Mouse (Mus musculus): Measurements from ENCODE around the gene Kmt5a. TPM values are rescaled to one million over a fixed set of nuclear protein-coding genes. Genes with fewer than 3 reads are reported as not detected.

The Kmt5a gene
- polyA plus RNA-seq (2015; fragmentation: Nextera tagmentation; extraction: Ambion mirVana), result 18.0 and 20.6 TPM in 2 replicates

- peak within 1 kb of the TSS; percentile 76 for H3K9ac ChIP-seq
- H3K27me3 ChIP-seq, result no peaks in the 10 kb centered on the region; the same call in 1 of the 2 replicates
- H3K4me3 ChIP-seq, result peak within 1 kb of the TSS; percentile 71
- 1% methylated on average over 34 of the region's 34 CpGs for WGBS
- H3K27ac ChIP-seq, result peak within 1 kb of the TSS; percentile 83
- peak; percentile 98 for ATAC-seq (ENCODE audit: low FRiP score)
- H3K36me3 ChIP-seq, result no peaks in the 10 kb centered on the region
- H3K4me2 ChIP-seq, result peak within 1 kb of the TSS; percentile 99
- H3K9me3 ChIP-seq, result no peaks in the 10 kb centered on the region
- H3K4me1 ChIP-seq (replicated peaks), result peaks cover 18% of the 10 kb centered on the region
These were observed at the start of gene Kmt5a for GRCm38 (mm10) chr5:124439447-124440093. Gene Kmt5a, plus strand, starts transcription at chr5:124439930.

GRCm38 (mm10) chr5:124392412-124392811, 47.3 kb upstream of the Kmt5a start:
- 97% methylated on average over 4 of the region's 4 CpGs for WGBS
- peaks cover 82% of the 10 kb centered on the region for H3K36me3 ChIP-seq
- H3K4me1 ChIP-seq (replicated peaks), result no peaks in the 10 kb centered on the region
- no peak overlapping the region for H3K4me3 ChIP-seq
- no peak overlapping the region for H3K9ac ChIP-seq
- H3K9me3 ChIP-seq, result no peaks in the 10 kb centered on the region
- no peak overlapping the region for H3K4me2 ChIP-seq
- H3K27me3 ChIP-seq, result no peaks in the 10 kb centered on the region
- ATAC-seq (ENCODE audit: low FRiP score), result no peak
- no peak overlapping the region for H3K27ac ChIP-seq

DNA sequence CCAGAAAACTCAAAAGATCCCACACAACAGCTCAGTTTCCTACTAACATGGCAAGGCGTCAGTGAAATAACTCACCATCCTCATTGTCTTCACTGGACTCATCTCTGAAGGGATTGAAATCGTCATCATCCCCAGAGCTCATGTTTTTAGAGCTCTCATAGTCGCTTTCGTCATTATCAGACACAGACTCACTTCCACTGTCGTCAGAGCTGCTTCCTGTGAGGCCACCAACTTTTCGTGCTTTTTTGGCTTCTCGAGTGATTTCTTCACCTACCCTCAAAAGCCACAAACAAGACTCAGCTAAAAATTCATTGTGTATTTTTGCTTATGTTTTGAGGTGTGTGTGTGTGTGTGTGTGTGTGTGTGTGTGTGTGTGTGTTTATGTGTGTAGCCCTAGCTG, 46.0 kb upstream of the Kmt5a start:
- H3K27me3 ChIP-seq, result no peaks in the 10 kb centered on the region
- no peaks in the 10 kb centered on the region for H3K4me1 ChIP-seq (replicated peaks)
- H3K9me3 ChIP-seq, result no peaks in the 10 kb centered on the region
- H3K9ac ChIP-seq, result no peak overlapping the region
- H3K4me2 ChIP-seq, result no peak overlapping the region
- H3K36me3 ChIP-seq, result peaks cover 82% of the 10 kb centered on the region
- no peak overlapping the region for H3K4me3 ChIP-seq
- no peak overlapping the region for H3K27ac ChIP-seq
- WGBS, result 96% methylated on average over 7 of the region's 7 CpGs
- ATAC-seq (ENCODE audit: low FRiP score), result no peak

- no peak overlapping the region for H3K4me2 ChIP-seq
- WGBS, result 86% methylated on average over 3 of the region's 3 CpGs
- H3K9me3 ChIP-seq, result no peaks in the 10 kb centered on the region
- no peaks in the 10 kb centered on the region for H3K4me1 ChIP-seq (replicated peaks)
- H3K9ac ChIP-seq, result no peak overlapping the region
- peaks cover 63% of the 10 kb centered on the region for H3K36me3 ChIP-seq
- H3K27ac ChIP-seq, result no peak overlapping the region
- no peak for ATAC-seq (ENCODE audit: low FRiP score)
- H3K4me3 ChIP-seq, result no peak overlapping the region
- H3K27me3 ChIP-seq, result no peaks in the 10 kb centered on the region
These were observed 28.9 kb upstream of the Kmt5a start for GRCm38 (mm10) chr5:124410808-124411207.

GRCm38 (mm10) chr5:124412163-124412562, 27.6 kb upstream of the Kmt5a start:
- peaks cover 51% of the 10 kb centered on the region for H3K36me3 ChIP-seq
- H3K27ac ChIP-seq, result no peak overlapping the region
- no peak for ATAC-seq (ENCODE audit: low FRiP score)

GRCm38 (mm10) chr5:124418903-124419302, 20.8 kb upstream of the Kmt5a start:
- Histone ChIP-seq H3K27me3 (no peaks in the 10 kb centered on the region), H3K9me3 (no peaks in the 10 kb centered on the region), H3K9ac (no peak overlapping the region), H3K4me3 (no peak overlapping the region), H3K4me2 (no peak overlapping the region), H3K36me3 (no peaks in the 10 kb centered on the region; the same call in 1 of the 2 replicates), H3K4me1 (replicated peaks) (peaks cover 9% of the 10 kb centered on the region), H3K27ac (no peak overlapping the region)
- WGBS, result 94% methylated on average over 2 of the region's 2 CpGs
- ATAC-seq (ENCODE audit: low FRiP score), result no peak

More at GRCm38 (mm10) chr5:124412163-124412562, 27.6 kb upstream of the Kmt5a start:
- Histone ChIP-seq H3K9ac (no peak overlapping the region), H3K27me3 (no peaks in the 10 kb centered on the region), H3K4me1 (replicated peaks) (no peaks in the 10 kb centered on the region), H3K4me2 (no peak overlapping the region), H3K4me3 (no peak overlapping the region), H3K9me3 (no peaks in the 10 kb centered on the region)
- 94% methylated on average over 5 of the region's 5 CpGs for WGBS

- H3K4me2 ChIP-seq, result no peak overlapping the region
- H3K9ac ChIP-seq, result no peak overlapping the region
- no peak overlapping the region for H3K27ac ChIP-seq
- no peak for ATAC-seq (ENCODE audit: low FRiP score)
- H3K36me3 ChIP-seq, result no peaks in the 10 kb centered on the region; the same call in 1 of the 2 replicates
- H3K27me3 ChIP-seq, result no peaks in the 10 kb centered on the region
- WGBS, result 97% methylated on average over 2 of the region's 2 CpGs
- no peaks in the 10 kb centered on the region for H3K9me3 ChIP-seq
- H3K4me3 ChIP-seq, result no peak overlapping the region
- peaks cover 21% of the 10 kb centered on the region for H3K4me1 ChIP-seq (replicated peaks)
These were observed 17.9 kb upstream of the Kmt5a start for GRCm38 (mm10) chr5:124421786-124422185.

DNA sequence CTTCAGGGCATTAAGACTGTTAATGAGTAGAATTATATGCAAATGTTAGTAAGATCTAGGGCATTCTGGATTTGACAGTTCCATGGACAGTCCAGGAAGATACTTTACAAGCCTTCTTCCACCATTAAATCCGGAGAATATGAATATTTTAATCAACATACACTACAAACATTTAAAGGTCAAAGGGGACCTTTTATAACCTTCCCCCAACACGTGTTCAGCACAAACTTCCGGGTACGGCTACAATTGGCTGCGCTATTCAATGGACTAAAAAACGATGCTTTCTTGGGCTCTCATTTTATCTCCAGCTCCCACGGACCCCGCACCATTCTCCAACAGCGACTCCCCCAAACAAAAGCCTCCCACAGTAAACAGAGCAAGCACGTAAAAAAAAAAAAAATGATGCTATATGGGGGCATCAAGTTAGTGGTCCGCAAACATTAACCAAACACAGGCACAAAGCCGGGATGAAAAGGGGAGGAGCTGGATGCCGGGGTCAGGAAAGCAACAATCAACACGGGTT, 15.5 kb upstream of the Kmt5a start:
- peak overlapping the region; percentile 95 for H3K9ac ChIP-seq
- H3K27ac ChIP-seq, result peak overlapping the region; percentile 95
- peak overlapping the region; percentile 82 for H3K4me2 ChIP-seq
- H3K9me3 ChIP-seq, result no peaks in the 10 kb centered on the region
- H3K27me3 ChIP-seq, result no peaks in the 10 kb centered on the region
- peak overlapping the region; percentile 99 for H3K4me3 ChIP-seq
- H3K36me3 ChIP-seq, result no peaks in the 10 kb centered on the region; the same call in 1 of the 2 replicates
- no peak for ATAC-seq (ENCODE audit: low FRiP score)
- 4% methylated on average over 14 of the region's 14 CpGs for WGBS
- H3K4me1 ChIP-seq (replicated peaks), result peaks cover 21% of the 10 kb centered on the region

GRCm38 (mm10) chr5:124424723-124425411, 14.9 kb upstream of the Kmt5a start:
- Histone ChIP-seq H3K27me3 (no peaks in the 10 kb centered on the region), H3K9ac (peak overlapping the region; percentile 95), H3K4me1 (replicated peaks) (peaks cover 21% of the 10 kb centered on the region), H3K36me3 (no peaks in the 10 kb centered on the region; the same call in 1 of the 2 replicates), H3K4me3 (peak overlapping the region; percentile 99), H3K27ac (peak overlapping the region; percentile 95), H3K4me2 (peak overlapping the region; percentile 82), H3K9me3 (no peaks in the 10 kb centered on the region)
- under 1% methylated on average over 62 of the region's 63 CpGs for WGBS
- peak; percentile 74 for ATAC-seq (ENCODE audit: low FRiP score)

- Histone ChIP-seq H3K27me3 (no peaks in the 10 kb centered on the region), H3K36me3 (no peaks in the 10 kb centered on the region), H3K9me3 (no peaks in the 10 kb centered on the region), H3K4me2 (peak within 1 kb of the TSS; percentile 82), H3K27ac (peak within 1 kb of the TSS; percentile 95), H3K4me1 (replicated peaks) (peaks cover 21% of the 10 kb centered on the region), H3K4me3 (peak within 1 kb of the TSS; percentile 99), H3K9ac (peak within 1 kb of the TSS; percentile 95)
- WGBS, result 2% methylated on average over 48 of the region's 81 CpGs
- peak; percentile 93 for ATAC-seq (ENCODE audit: low FRiP score)
These were observed 14.1 kb upstream of the Kmt5a start, which contains the start of gene Sbno1 for GRCm38 (mm10) chr5:124425412-124426259. Gene Sbno1, minus strand, starts transcription at chr5:124426001.

- Histone ChIP-seq H3K4me1 (replicated peaks) (peaks cover 21% of the 10 kb centered on the region), H3K36me3 (no peaks in the 10 kb centered on the region), H3K9ac (peak overlapping the region; percentile 81; the same call in 1 of the 2 replicates), H3K4me2 (peak overlapping the region; percentile 45), H3K4me3 (peak overlapping the region; percentile 99), H3K27me3 (no peaks in the 10 kb centered on the region), H3K27ac (peak overlapping the region; percentile 95), H3K9me3 (no peaks in the 10 kb centered on the region)
- WGBS, result 96% methylated on average over 10 of the region's 10 CpGs
- ATAC-seq (ENCODE audit: low FRiP score), result peak; percentile 14; the same call in 1 of the 2 replicates
These were observed 13.2 kb upstream of the Kmt5a start for GRCm38 (mm10) chr5:124426475-124427071.
